Mouse (Mus musculus) megakaryocyte, embryonic 14.5 days (primary cell): ENCODE data around the gene Dkk3. TPM values are rescaled to one million over a fixed set of nuclear protein-coding genes. Genes with fewer than 3 reads are reported as not detected.

Experiments
- H3K27me3 ChIP-seq: replicated peaks from 2 replicates; pipeline ENCODE3; 2012; ENCODE audit warnings: inconsistent platforms
- H3K36me3 ChIP-seq: replicated peaks from 2 replicates; pipeline ENCODE3; 2012; ENCODE audit warnings: low read length, inconsistent platforms, mixed read lengths
- H3K4me1 ChIP-seq: 2 replicates; pipeline ENCODE4 v1.6.1; 2012; ENCODE audit warnings: inconsistent platforms
- H3K4me3 ChIP-seq: replicated peaks from 2 replicates; pipeline ENCODE3; 2012; ENCODE audit warnings: moderate library complexity, mild to moderate bottlenecking, inconsistent platforms
- H3K9me3 ChIP-seq: 2 replicates; pipeline ENCODE4 v1.6.1; 2012; ENCODE audit warnings: inconsistent platforms
- FLI1 ChIP-seq: IDR thresholded peaks from 2 replicates; pipeline ENCODE4 v1.6.1; 2012; ENCODE audit warnings: low read length, inconsistent platforms, mixed read lengths
- GATA1 ChIP-seq: IDR thresholded peaks from 3 replicates; pipeline ENCODE4 v1.6.1; 2012; ENCODE audit warnings: mixed read lengths, low read length, inconsistent platforms, borderline replicate concordance
- polyA plus RNA-seq: library from polyadenylated mRNA; stranded (reverse); fragments of >175 nt; gene quantifications from 2 replicates; pipeline ENCODE4 v1.2.3, GENCODE M21; 2012; ENCODE audit warnings: low replicate concordance; ENCODE audit not compliant: insufficient read depth

The Dkk3 gene
- polyA plus RNA-seq, 1 experiment, result 0.08 TPM

DNA sequence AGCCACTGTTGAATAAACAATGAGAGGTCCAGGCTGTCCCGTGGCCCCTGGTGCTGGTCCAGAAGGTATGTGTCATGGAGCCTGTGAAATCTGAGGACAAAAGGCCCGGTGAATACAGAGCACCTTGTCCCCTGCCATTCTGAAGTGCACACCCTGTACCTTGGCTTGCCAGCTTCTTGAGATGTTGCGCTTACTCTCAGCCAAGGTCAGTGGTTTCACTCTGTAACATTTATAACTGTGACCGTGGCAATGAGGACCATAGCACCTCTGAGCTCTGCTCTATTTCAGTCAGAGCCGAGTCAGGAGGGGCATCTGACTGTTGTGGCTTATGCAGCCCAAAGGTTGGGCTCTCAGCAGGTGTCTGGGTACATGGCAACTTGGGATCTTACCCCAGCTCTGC lies 35.4 kb upstream of the Dkk3 start:
- TF ChIP-seq FLI1 (no peak), GATA1 (no peak)
- Histone ChIP-seq H3K27me3 (peaks cover 4% of the 10 kb centered on the region), H3K4me1 (no peaks in the 10 kb centered on the region), H3K36me3 (no peaks in the 10 kb centered on the region), H3K9me3 (peaks cover 6% of the 10 kb centered on the region), H3K4me3 (no peak overlapping the region)

DNA sequence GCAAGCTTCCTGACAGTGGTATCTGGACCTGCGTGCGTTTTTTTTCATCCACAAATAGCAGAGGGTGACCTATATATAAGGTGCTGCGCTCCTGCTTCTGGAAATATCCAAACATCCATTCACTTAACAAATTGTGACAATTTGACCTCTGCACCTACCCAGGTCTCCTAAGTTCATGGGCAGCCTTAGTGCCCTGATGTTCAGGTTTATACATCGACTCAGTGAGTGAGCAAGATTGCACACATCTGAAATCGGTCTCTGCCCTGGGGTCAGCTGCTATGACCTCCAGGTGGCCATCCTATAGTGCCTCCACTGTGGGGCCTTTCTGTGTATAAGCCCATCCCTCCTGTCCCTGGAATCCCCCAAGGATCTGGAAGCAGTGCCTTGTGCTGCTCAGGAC lies 33.9 kb upstream of the Dkk3 start:
- H3K4me1 ChIP-seq, result no peaks in the 10 kb centered on the region
- no peak for TF ChIP-seq GATA1
- TF ChIP-seq FLI1, result no peak
- no peaks in the 10 kb centered on the region for H3K36me3 ChIP-seq
- peaks cover 6% of the 10 kb centered on the region for H3K9me3 ChIP-seq
- H3K4me3 ChIP-seq, result no peak overlapping the region
- peaks cover 7% of the 10 kb centered on the region for H3K27me3 ChIP-seq

DNA sequence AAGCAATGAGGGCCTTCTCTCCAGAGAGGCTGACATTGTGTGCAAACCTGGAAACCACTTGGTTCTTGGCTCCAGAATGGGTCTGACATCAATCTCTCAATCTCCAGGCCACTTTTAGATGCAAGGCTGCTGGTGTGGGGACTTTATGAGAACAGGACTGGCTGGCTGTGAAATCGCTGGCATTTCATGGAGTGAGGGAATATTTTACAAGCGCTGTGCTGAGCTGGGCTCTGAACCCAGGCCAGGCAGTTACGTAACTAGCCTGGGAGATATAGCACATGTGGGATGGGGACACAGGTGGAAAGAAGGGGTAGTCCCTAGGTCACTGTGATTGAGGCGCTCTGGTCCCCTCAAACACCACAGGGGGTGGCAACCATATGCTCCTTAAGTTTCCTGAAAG lies 33.4 kb upstream of the Dkk3 start:
- peaks cover 6% of the 10 kb centered on the region for H3K9me3 ChIP-seq
- H3K4me3 ChIP-seq, result no peak overlapping the region
- no peaks in the 10 kb centered on the region for H3K4me1 ChIP-seq
- peaks cover 7% of the 10 kb centered on the region for H3K27me3 ChIP-seq
- H3K36me3 ChIP-seq, result no peaks in the 10 kb centered on the region
- TF ChIP-seq FLI1 (no peak), GATA1 (no peak)

DNA sequence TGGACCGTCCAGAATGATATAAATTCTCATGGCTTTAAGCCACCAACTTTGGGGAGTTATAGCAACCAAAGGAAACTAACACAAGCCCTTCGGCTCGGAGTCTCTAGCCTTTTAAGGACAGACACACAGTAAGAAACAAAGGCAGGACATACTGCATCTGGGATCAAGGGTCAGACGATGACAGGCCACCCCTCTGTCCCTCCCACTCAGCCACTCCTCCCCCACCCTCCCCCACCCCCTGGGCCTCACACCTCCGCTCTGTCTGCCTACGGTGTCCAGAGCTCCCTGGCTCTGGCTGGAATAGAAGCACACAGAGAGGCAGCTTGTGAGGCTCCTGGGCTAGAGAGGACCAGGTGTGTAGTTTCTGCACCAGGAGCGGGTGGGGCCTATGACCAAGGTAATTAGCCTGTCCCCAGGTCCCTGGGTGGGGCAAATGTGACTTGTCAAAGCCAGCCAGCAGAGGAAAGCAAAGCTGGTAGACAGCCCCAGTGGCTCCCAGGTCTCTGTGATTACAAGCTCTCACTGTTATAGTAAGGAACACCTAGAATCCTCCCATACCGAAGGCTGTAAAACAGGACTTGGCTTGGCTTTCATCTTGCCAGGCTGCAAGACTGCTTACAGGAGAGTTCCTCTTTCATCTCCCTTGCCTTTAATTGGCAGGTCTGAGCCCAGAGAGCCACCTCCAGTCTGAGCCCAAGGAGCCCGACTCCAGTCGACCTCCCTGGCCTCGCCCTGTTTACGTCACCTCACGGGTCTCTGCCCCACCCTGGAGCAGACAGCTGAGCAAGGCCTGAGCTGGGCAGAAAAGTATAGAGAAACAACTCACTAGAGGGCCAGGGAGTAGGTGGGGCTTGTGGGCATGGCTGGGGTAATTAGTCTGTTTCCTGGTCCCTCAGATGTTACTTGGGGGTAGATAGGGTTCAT lies 28.9 kb upstream of the Dkk3 start:
- peaks cover 13% of the 10 kb centered on the region for H3K27me3 ChIP-seq
- TF ChIP-seq FLI1 (no peak), GATA1 (no peak)
- H3K36me3 ChIP-seq, result no peaks in the 10 kb centered on the region
- no peaks in the 10 kb centered on the region for H3K4me1 ChIP-seq
- peaks cover 11% of the 10 kb centered on the region for H3K9me3 ChIP-seq
- H3K4me3 ChIP-seq, result no peak overlapping the region

DNA sequence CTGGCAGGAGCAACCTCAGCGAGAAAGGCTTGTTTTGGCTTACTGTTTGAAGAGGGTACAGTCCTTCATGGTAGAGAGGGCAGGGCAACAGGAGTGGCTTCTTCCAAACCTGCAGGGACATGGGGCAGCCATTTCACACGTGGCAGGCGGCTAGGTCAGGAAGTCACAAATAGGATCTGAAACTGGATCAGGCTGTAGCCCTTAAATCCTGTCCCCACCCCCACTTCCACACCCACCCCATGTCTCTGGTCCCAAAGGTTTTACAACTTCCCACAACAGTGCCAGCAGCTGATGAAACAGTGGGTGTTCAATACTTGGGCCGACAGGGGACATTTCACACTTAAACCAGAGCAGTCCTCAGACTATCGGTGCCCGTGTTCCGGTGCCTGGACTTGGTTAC lies 28.0 kb upstream of the Dkk3 start:
- Histone ChIP-seq H3K4me1 (no peaks in the 10 kb centered on the region), H3K9me3 (peaks cover 11% of the 10 kb centered on the region)
- TF ChIP-seq FLI1, result no peak
- TF ChIP-seq GATA1, result no peak

DNA sequence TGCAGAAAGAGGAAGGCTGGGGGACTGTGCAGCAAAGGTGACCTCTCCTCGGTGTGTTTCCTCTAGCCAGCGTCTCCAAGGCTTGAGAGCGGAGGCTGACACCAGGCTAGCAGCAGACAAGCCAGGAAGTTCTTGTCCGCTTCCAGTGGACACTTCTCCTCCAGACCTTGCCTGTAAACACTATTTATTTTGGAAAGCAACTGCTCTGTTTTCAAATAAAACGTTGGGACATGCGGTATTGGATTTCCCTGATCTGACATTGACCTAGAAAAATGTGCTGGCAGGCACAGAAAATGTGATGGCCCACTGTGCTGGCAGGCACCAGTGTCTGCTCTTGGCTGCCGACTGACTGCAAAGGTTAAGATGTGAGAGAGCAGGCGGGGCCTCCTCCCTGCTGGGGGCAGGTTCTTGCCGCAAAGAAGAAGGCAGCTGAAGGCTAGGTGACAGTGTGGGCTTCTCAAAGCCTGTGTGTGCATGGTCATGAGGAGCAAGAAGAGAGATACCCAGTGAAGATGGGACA lies 26.4 kb upstream of the Dkk3 start:
- H3K27me3 ChIP-seq, result peaks cover 14% of the 10 kb centered on the region
- H3K4me1 ChIP-seq, result peaks cover 3% of the 10 kb centered on the region; the same call in 1 of the 2 replicates
- H3K9me3 ChIP-seq, result peaks cover 8% of the 10 kb centered on the region
- H3K4me3 ChIP-seq, result no peak overlapping the region
- H3K36me3 ChIP-seq, result no peaks in the 10 kb centered on the region
- TF ChIP-seq FLI1 (no peak), GATA1 (no peak)

More for the DNA sequence above, 28.0 kb upstream of the Dkk3 start:
- H3K27me3 ChIP-seq, result peaks cover 12% of the 10 kb centered on the region
- H3K4me3 ChIP-seq, result no peak overlapping the region
- H3K36me3 ChIP-seq, result no peaks in the 10 kb centered on the region

DNA sequence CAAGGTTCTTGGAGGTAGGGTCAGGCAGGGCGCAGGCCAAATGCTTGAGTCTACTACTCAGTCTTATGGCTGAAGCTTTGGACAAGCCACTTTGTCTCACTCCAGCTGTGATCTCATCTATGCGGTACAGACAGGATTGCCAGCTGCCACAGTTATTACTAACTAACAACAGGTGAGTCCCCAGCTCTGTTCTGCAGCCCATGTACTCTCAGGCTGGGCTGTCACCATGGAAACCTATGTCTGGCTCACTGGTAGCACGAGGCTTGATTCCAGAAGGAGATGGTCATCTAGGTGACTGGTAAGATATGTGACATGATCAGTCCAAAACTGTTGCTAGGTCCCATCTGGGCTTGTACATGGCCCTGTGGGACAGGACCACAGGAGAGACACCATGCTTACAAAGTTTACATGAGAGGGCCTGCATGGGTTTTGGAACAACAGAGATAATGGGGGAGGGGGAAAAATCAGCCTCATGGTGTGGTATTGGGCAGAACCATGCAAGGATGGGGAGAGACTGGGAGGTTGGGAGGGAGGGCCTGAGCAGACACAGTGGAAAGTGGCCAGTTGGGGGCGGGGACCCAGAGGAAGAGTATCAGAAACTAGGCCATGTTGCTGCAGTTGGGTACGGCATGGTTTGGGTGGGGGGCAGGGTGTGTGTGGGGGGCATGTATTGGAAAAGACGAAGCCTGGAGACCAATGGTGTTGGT lies 25.8 kb upstream of the Dkk3 start:
- Histone ChIP-seq H3K36me3 (no peaks in the 10 kb centered on the region), H3K27me3 (peaks cover 14% of the 10 kb centered on the region), H3K4me3 (no peak overlapping the region), H3K4me1 (peaks cover 8% of the 10 kb centered on the region), H3K9me3 (peaks cover 5% of the 10 kb centered on the region)
- TF ChIP-seq FLI1, result no peak
- no peak for TF ChIP-seq GATA1

DNA sequence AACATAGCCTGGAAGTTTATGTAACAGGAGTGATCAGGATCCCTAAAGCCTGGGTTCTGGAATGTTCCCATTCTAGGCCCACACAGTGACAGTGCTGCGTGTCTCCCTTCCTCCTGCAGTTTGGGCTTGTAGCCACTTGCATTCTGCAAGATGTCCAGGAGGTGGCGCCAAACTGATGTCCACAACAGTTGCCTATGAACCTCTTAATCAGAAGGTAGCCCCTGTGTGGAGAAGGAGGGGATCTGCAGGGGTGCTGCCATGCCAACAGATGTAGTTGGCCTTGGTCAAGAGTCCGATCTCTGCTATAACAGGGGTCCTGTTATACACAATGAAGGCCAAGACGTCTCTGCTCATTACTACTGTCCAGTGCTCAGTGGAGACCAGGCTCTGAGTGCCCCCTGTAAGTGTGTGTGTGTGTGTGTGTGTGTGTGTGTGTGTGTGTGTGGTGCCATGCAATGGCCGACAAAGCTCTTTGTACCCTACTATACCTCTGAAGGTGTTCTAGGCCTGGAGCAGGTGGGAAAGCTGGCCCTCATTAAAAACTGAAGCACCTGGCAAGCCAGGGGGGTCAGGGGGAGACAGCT lies 24.5 kb upstream of the Dkk3 start:
- Histone ChIP-seq H3K4me1 (peaks cover 8% of the 10 kb centered on the region), H3K36me3 (no peaks in the 10 kb centered on the region), H3K27me3 (peaks cover 11% of the 10 kb centered on the region), H3K4me3 (no peak overlapping the region), H3K9me3 (peaks cover 5% of the 10 kb centered on the region)
- TF ChIP-seq GATA1, result no peak
- TF ChIP-seq FLI1, result no peak

DNA sequence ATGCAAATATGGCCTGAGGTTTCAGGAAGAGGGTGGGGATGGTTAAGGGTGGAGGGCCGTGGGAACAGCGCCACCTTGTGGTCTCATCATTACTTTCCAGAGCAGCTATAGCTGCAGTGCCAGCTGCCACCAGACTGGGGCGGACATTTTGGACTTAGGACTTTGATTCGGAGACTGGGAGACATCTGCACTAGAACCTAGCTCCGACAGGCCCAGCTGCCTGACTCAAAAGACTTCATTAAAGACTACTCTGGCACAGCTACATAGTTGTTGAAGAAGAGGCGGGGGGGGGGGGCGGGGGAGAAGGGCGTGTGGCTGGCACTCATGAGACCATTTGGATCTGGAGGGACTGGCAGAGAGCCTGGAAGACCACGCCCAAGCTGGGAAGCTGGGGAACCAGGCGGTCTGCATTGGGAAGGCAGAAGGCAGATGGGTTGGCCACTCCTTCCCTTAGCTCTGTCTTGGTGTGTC lies 21.4 kb upstream of the Dkk3 start:
- H3K4me1 ChIP-seq, result peaks cover 8% of the 10 kb centered on the region
- H3K9me3 ChIP-seq, result peaks cover 7% of the 10 kb centered on the region
- peak overlapping the region; percentile 38 for H3K4me3 ChIP-seq
- TF ChIP-seq FLI1, result no peak
- TF ChIP-seq GATA1, result no peak
- H3K36me3 ChIP-seq, result no peaks in the 10 kb centered on the region
- peaks cover 9% of the 10 kb centered on the region for H3K27me3 ChIP-seq
